Mouse (Mus musculus) liver, postnatal 0 days (tissue): Measurements from ENCODE around the gene Amacr. TPM values are rescaled to one million over a fixed set of nuclear protein-coding genes. Genes with fewer than 3 reads are reported as not detected.

Source experiments
- ATAC-seq: fragments of 200-750 bp; cut with Nextera tagmentation; 2 replicates; pipeline ENCODE4 v1.8.0; 2017; ENCODE audit warnings: mild to moderate bottlenecking, moderate library complexity
- DNase-seq: peaks from one replicate; pipeline ENCODE4 v3.0.0-alpha.2; 2016
- H3K27ac ChIP-seq: fragments of 300-500 bp; sonication (generic); 2 replicates; pipeline ENCODE4 v1.5.1; 2014; ENCODE audit warnings: antibody characterized with exemption, moderate library complexity, mild to moderate bottlenecking, low read depth
- H3K27me3 ChIP-seq: fragments of 300-500 bp; sonication (generic); 2 replicates; pipeline ENCODE4 v1.6.1; 2014; ENCODE audit warnings: low read length, control low read depth, mixed read lengths; ENCODE audit not compliant: insufficient read depth
- H3K36me3 ChIP-seq: fragments of 300-500 bp; sonication (generic); replicated peaks from 2 replicates; pipeline ENCODE4 v1.6.1; 2014; ENCODE audit warnings: mild to moderate bottlenecking, control low read depth, low read length, moderate library complexity, mixed read lengths; ENCODE audit not compliant: insufficient read depth
- H3K4me1 ChIP-seq: fragments of 300-500 bp; sonication (generic); 2 replicates; pipeline ENCODE4 v1.6.1; 2014; ENCODE audit warnings: antibody characterized with exemption, mild to moderate bottlenecking, control low read depth; ENCODE audit not compliant: insufficient read depth
- H3K4me2 ChIP-seq: fragments of 300-500 bp; sonication (generic); 2 replicates; pipeline ENCODE4 v1.6.1; 2014; ENCODE audit warnings: low read depth, mild to moderate bottlenecking, low read length, moderate library complexity, mixed read lengths
- H3K4me3 ChIP-seq: fragments of 300-500 bp; sonication (generic); 2 replicates; pipeline ENCODE4 v1.5.1; 2014; ENCODE audit warnings: low read depth, low read length
- H3K9ac ChIP-seq: fragments of 300-500 bp; sonication (generic); replicated peaks from 2 replicates; pipeline ENCODE4 v1.6.1; 2014; ENCODE audit warnings: mild to moderate bottlenecking, moderate library complexity
- H3K9me3 ChIP-seq: fragments of 300-500 bp; sonication (generic); 2 replicates; pipeline ENCODE4 v1.6.1; 2016; ENCODE audit warnings: mild to moderate bottlenecking, control low read depth, low read length, mixed read lengths
- CTCF ChIP-seq: sonication (generic); IDR thresholded peaks from 2 replicates; pipeline ENCODE4 v1.5.1; 2016; ENCODE audit warnings: antibody characterized with exemption, low read depth
- EP300 ChIP-seq: IDR thresholded peaks from 2 replicates; pipeline ENCODE4 v1.6.1; 2016; ENCODE audit warnings: antibody characterized with exemption, low read depth, mild to moderate bottlenecking
- WGBS: fragments of 180-500 bp; shearing (Covaris S2); extraction: QIAGEN DNeasy Blood & Tissue Kit; methylation state at CpG from one replicate; pipeline ENCODE4 v1.1.7; 2014; ENCODE audit not compliant: insufficient replicate concordance; 5-methylcytosine and 5-hydroxymethylcytosine counted together
- polyA plus RNA-seq: library from polyadenylated mRNA; unstranded; fragments of >200 nt; fragmentation: Nextera tagmentation; extraction: Ambion mirVana; gene quantifications from 2 replicates; pipeline ENCODE4 v1.2.1, GENCODE M21; 2015

Gene Amacr
- polyA plus RNA-seq, 1 experiment from 2014 or later: 114 TPM

- Histone ChIP-seq H3K27ac (no peak overlapping the region), H3K4me1 (no peaks in the 10 kb centered on the region), H3K36me3 (no peaks in the 10 kb centered on the region), H3K9ac (no peak overlapping the region), H3K4me2 (no peak overlapping the region), H3K4me3 (no peak overlapping the region), H3K27me3 (peaks cover 36% of the 10 kb centered on the region), H3K9me3 (no peaks in the 10 kb centered on the region)
- TF ChIP-seq EP300 (no peak), CTCF (peak; percentile 74)
- 2% methylated on average over 12 of the region's 12 CpGs for WGBS
- ATAC-seq (no peak), DNase-seq (peak; percentile 28)
Observed at GRCm38 (mm10) chr15:11038476-11038875, 56.9 kb downstream of the Amacr start.

GRCm38 (mm10) chr15:11040067-11040466 lies 58.5 kb downstream of the Amacr start:
- Histone ChIP-seq H3K4me3 (no peak overlapping the region), H3K36me3 (no peaks in the 10 kb centered on the region), H3K4me2 (no peak overlapping the region), H3K4me1 (no peaks in the 10 kb centered on the region), H3K27ac (no peak overlapping the region), H3K27me3 (peaks cover 33% of the 10 kb centered on the region), H3K9ac (no peak overlapping the region), H3K9me3 (no peaks in the 10 kb centered on the region)
- ATAC-seq: no peak
- TF ChIP-seq CTCF: no peak
- TF ChIP-seq EP300: no peak
- WGBS: 31% methylated on average over 5 of the region's 5 CpGs
- DNase-seq: no peak

- Histone ChIP-seq H3K9ac (no peak overlapping the region), H3K36me3 (no peaks in the 10 kb centered on the region), H3K9me3 (no peaks in the 10 kb centered on the region), H3K27me3 (peaks cover 22% of the 10 kb centered on the region), H3K4me3 (no peak overlapping the region), H3K4me1 (no peaks in the 10 kb centered on the region), H3K27ac (no peak overlapping the region), H3K4me2 (no peak overlapping the region)
- no peak for TF ChIP-seq CTCF
- no peak for TF ChIP-seq EP300
- WGBS: 67% methylated on average over 2 of the region's 2 CpGs
- ATAC-seq: no peak
- DNase-seq: no peak
Observed at GRCm38 (mm10) chr15:11041229-11041628, 59.7 kb downstream of the Amacr start.

- WGBS: 52% methylated on average over 5 of the region's 5 CpGs
Observed at GRCm38 (mm10) chr15:11042828-11043227, 61.3 kb downstream of the Amacr start.

More at GRCm38 (mm10) chr15:11042828-11043227, 61.3 kb downstream of the Amacr start:
- H3K9ac ChIP-seq: no peak overlapping the region
- H3K27me3 ChIP-seq: peaks cover 6% of the 10 kb centered on the region
- DNase-seq: no peak
- H3K27ac ChIP-seq: no peak overlapping the region
- no peak for ATAC-seq
- no peak overlapping the region for H3K4me2 ChIP-seq
- H3K4me1 ChIP-seq: no peaks in the 10 kb centered on the region
- H3K9me3 ChIP-seq: no peaks in the 10 kb centered on the region
- TF ChIP-seq CTCF: no peak
- H3K36me3 ChIP-seq: no peaks in the 10 kb centered on the region
- no peak overlapping the region for H3K4me3 ChIP-seq

Other genes with a start within 250 kb of the Amacr start
- gene C1qtnf3, start 29.4 kb upstream of the Amacr start, polyA plus RNA-seq: 0.14 and 0.30 TPM in 2 replicates
- gene Slc45a2, start 19.0 kb downstream of the Amacr start, polyA plus RNA-seq: 0.04 and 0.05 TPM in 2 replicates
- gene Rxfp3, start 56.2 kb downstream of the Amacr start, polyA plus RNA-seq: not detected in 2 replicates
- 0.20 and 0.38 TPM in 2 replicates for gene Adamts12, start 83.0 kb downstream of the Amacr start, polyA plus RNA-seq